Mouse (Mus musculus) stomach, embryonic 15.5 days (tissue): Measurements from ENCODE around the gene Gm20388. TPM values are rescaled to one million over a fixed set of nuclear protein-coding genes. Genes with fewer than 3 reads are reported as not detected.
"Not testable (repeated sequence)": the region's sequence is repeated elsewhere in the genome, so short reads cannot be mapped to it uniquely, and the experiment has no call there.

Experiments used
- ATAC-seq: fragments of 200-750 bp; cut with Nextera tagmentation; 2 replicates; pipeline ENCODE4 v1.8.0; 2017; ENCODE audit warnings: low read depth, moderate number of reproducible peaks, moderate TSS enrichment; ENCODE audit not compliant: insufficient read depth, low FRiP score
- H3K27ac ChIP-seq: fragments of 300-500 bp; sonication (generic); 2 replicates; pipeline ENCODE4 v1.5.1; 2015; ENCODE audit warnings: mild to moderate bottlenecking, inconsistent platforms
- H3K27me3 ChIP-seq: fragments of 300-500 bp; sonication (generic); replicated peaks from 2 replicates; pipeline ENCODE4 v1.6.1; 2015; ENCODE audit warnings: inconsistent platforms
- H3K36me3 ChIP-seq: fragments of 300-500 bp; sonication (generic); 2 replicates; pipeline ENCODE4 v1.6.1; 2015; ENCODE audit warnings: inconsistent platforms
- H3K4me1 ChIP-seq: fragments of 300-500 bp; sonication (generic); 2 replicates; pipeline ENCODE4 v1.6.1; 2015; ENCODE audit warnings: inconsistent platforms
- H3K4me2 ChIP-seq: fragments of 300-500 bp; sonication (generic); 2 replicates; pipeline ENCODE4 v1.6.1; 2015; ENCODE audit warnings: mild to moderate bottlenecking, inconsistent platforms
- H3K4me3 ChIP-seq: fragments of 300-500 bp; sonication (generic); replicated peaks from 2 replicates; pipeline ENCODE4 v1.5.1; 2015; ENCODE audit warnings: inconsistent platforms
- H3K9ac ChIP-seq: fragments of 300-500 bp; sonication (generic); 2 replicates; pipeline ENCODE4 v1.6.1; 2015; ENCODE audit warnings: inconsistent platforms
- H3K9me3 ChIP-seq: fragments of 300-500 bp; sonication (generic); 2 replicates; pipeline ENCODE4 v1.6.1; 2016; ENCODE audit warnings: inconsistent platforms
- WGBS: fragments of 180-500 bp; shearing (Covaris S2); methylation state at CpG from one replicate; pipeline ENCODE4 v1.1.7; 2015; 5-methylcytosine and 5-hydroxymethylcytosine counted together
- polyA plus RNA-seq: library from polyadenylated mRNA; unstranded; fragments of >200 nt; fragmentation: Nextera tagmentation; extraction: Ambion mirVana; gene quantifications from 2 replicates; pipeline ENCODE4 v1.2.1, GENCODE M21; 2015

The Gm20388 gene
- polyA plus RNA-seq, 1 experiment from 2014 or later, result not detected

- 93% methylated on average over 23 of the region's 23 CpGs for WGBS
- not testable (repeated sequence) for H3K4me1 ChIP-seq, H3K27me3 ChIP-seq, H3K4me2 ChIP-seq, H3K27ac ChIP-seq, H3K9ac ChIP-seq, H3K36me3 ChIP-seq, ATAC-seq, H3K4me3 ChIP-seq, H3K9me3 ChIP-seq
These were observed 3134.2 kb downstream of the Gm20388 start for GRCm38 (mm10) chr8:123044743-123045425.

- Histone ChIP-seq H3K36me3 (no peaks in the 10 kb centered on the region), H3K4me2 (no peak overlapping the region), H3K4me3 (no peak overlapping the region), H3K27me3 (no peaks in the 10 kb centered on the region), H3K27ac (no peak overlapping the region), H3K9me3 (no peaks in the 10 kb centered on the region), H3K9ac (no peak overlapping the region), H3K4me1 (peaks cover 5% of the 10 kb centered on the region; the same call in 1 of the 2 replicates)
- ATAC-seq, result no peak
- 71% methylated on average over 4 of the region's 4 CpGs for WGBS
These were observed 3136.1 kb downstream of the Gm20388 start for GRCm38 (mm10) chr8:123046706-123047105.

- Histone ChIP-seq H3K9ac (no peak overlapping the region), H3K36me3 (no peaks in the 10 kb centered on the region), H3K4me2 (no peak overlapping the region), H3K27ac (no peak overlapping the region), H3K27me3 (no peaks in the 10 kb centered on the region), H3K9me3 (no peaks in the 10 kb centered on the region), H3K4me1 (peaks cover 5% of the 10 kb centered on the region; the same call in 1 of the 2 replicates), H3K4me3 (no peak overlapping the region)
- ATAC-seq, result no peak
- 81% methylated on average over 7 of the region's 7 CpGs for WGBS
These were observed 3137.2 kb downstream of the Gm20388 start for GRCm38 (mm10) chr8:123047827-123048226.

GRCm38 (mm10) chr8:123048402-123048801, 3137.8 kb downstream of the Gm20388 start:
- ATAC-seq, result no peak
- no peak overlapping the region for H3K9ac ChIP-seq
- H3K9me3 ChIP-seq, result no peaks in the 10 kb centered on the region
- no peak overlapping the region for H3K27ac ChIP-seq
- H3K27me3 ChIP-seq, result no peaks in the 10 kb centered on the region
- peaks cover 2% of the 10 kb centered on the region; the same call in 1 of the 2 replicates for H3K4me1 ChIP-seq
- no peak overlapping the region for H3K4me2 ChIP-seq
- H3K36me3 ChIP-seq, result no peaks in the 10 kb centered on the region
- H3K4me3 ChIP-seq, result no peak overlapping the region
- 80% methylated on average over 7 of the region's 7 CpGs for WGBS

- H3K27me3 ChIP-seq, result no peaks in the 10 kb centered on the region
- ATAC-seq, result peak; percentile 70
- no peaks in the 10 kb centered on the region for H3K9me3 ChIP-seq
- H3K4me2 ChIP-seq, result peak overlapping the region; percentile 19; the same call in 1 of the 2 replicates
- H3K4me1 ChIP-seq, result no peaks in the 10 kb centered on the region
- WGBS, result 43% methylated on average over 5 of the region's 5 CpGs
- peak overlapping the region; percentile 68; the same call in 1 of the 2 replicates for H3K27ac ChIP-seq
- H3K36me3 ChIP-seq, result no peaks in the 10 kb centered on the region
- no peak overlapping the region for H3K4me3 ChIP-seq
- H3K9ac ChIP-seq, result no peak overlapping the region
These were observed 3140.8 kb downstream of the Gm20388 start for GRCm38 (mm10) chr8:123051458-123051857.

GRCm38 (mm10) chr8:123062721-123063120, 3152.1 kb downstream of the Gm20388 start, which contains the start of gene Spg7:
Spg7 (plus strand) TSS chr8:123062942.
- Histone ChIP-seq H3K4me1 (peaks cover 16% of the 10 kb centered on the region), H3K9me3 (no peaks in the 10 kb centered on the region), H3K4me2 (no peak within 1 kb of the TSS), H3K27me3 (no peaks in the 10 kb centered on the region), H3K36me3 (no peaks in the 10 kb centered on the region), H3K9ac (no peak within 1 kb of the TSS), H3K27ac (no peak within 1 kb of the TSS), H3K4me3 (no peak within 1 kb of the TSS)
- 68% methylated on average over 7 of the region's 7 CpGs for WGBS
- ATAC-seq, result no peak

GRCm38 (mm10) chr8:123064072-123064471, 3153.4 kb downstream of the Gm20388 start:
- WGBS, result 83% methylated on average over 4 of the region's 4 CpGs
- Histone ChIP-seq H3K4me1 (peaks cover 16% of the 10 kb centered on the region), H3K9ac (no peak overlapping the region), H3K36me3 (no peaks in the 10 kb centered on the region), H3K27me3 (no peaks in the 10 kb centered on the region), H3K9me3 (no peaks in the 10 kb centered on the region), H3K4me3 (peak overlapping the region; percentile 96; the same call in 1 of the 2 replicates), H3K4me2 (peak overlapping the region; percentile 75), H3K27ac (no peak overlapping the region)
- ATAC-seq, result no peak

- peak overlapping the region; percentile 75 for H3K4me2 ChIP-seq
- H3K27me3 ChIP-seq, result no peaks in the 10 kb centered on the region
- peak overlapping the region; percentile 59; the same call in 1 of the 2 replicates for H3K9ac ChIP-seq
- peak; percentile 8; the same call in 1 of the 2 replicates for ATAC-seq
- H3K9me3 ChIP-seq, result no peaks in the 10 kb centered on the region
- H3K4me1 ChIP-seq, result peaks cover 16% of the 10 kb centered on the region
- WGBS, result under 1% methylated on average over 14 of the region's 14 CpGs
- peak overlapping the region; percentile 84 for H3K27ac ChIP-seq
- peak overlapping the region; percentile 96 for H3K4me3 ChIP-seq
- H3K36me3 ChIP-seq, result no peaks in the 10 kb centered on the region
These were observed 3154.2 kb downstream of the Gm20388 start for GRCm38 (mm10) chr8:123064809-123065213.

- Histone ChIP-seq H3K27me3 (no peaks in the 10 kb centered on the region), H3K4me3 (peak overlapping the region; percentile 96)
- WGBS, result under 1% methylated on average over 83 of the region's 84 CpGs
These were observed 3154.8 kb downstream of the Gm20388 start for GRCm38 (mm10) chr8:123065214-123066100.

GRCm38 (mm10) chr8:123066101-123066683, 3155.6 kb downstream of the Gm20388 start:
- Histone ChIP-seq H3K4me3 (peak overlapping the region; percentile 96), H3K36me3 (no peaks in the 10 kb centered on the region), H3K27me3 (no peaks in the 10 kb centered on the region), H3K4me1 (peaks cover 16% of the 10 kb centered on the region), H3K9ac (peak overlapping the region; percentile 92), H3K9me3 (no peaks in the 10 kb centered on the region), H3K4me2 (peak overlapping the region; percentile 75), H3K27ac (peak overlapping the region; percentile 86)
- 35% methylated on average over 7 of the region's 7 CpGs for WGBS
- ATAC-seq, result no peak

More at GRCm38 (mm10) chr8:123065214-123066100, 3154.8 kb downstream of the Gm20388 start:
- peak overlapping the region; percentile 92 for H3K9ac ChIP-seq
- peak; percentile 97 for ATAC-seq
- no peaks in the 10 kb centered on the region for H3K9me3 ChIP-seq
- H3K36me3 ChIP-seq, result no peaks in the 10 kb centered on the region
- H3K4me1 ChIP-seq, result peaks cover 16% of the 10 kb centered on the region
- peak overlapping the region; percentile 75 for H3K4me2 ChIP-seq
- peak overlapping the region; percentile 86 for H3K27ac ChIP-seq

- Histone ChIP-seq H3K36me3 (peaks cover 23% of the 10 kb centered on the region; the same call in 1 of the 2 replicates), H3K4me1 (peaks cover 10% of the 10 kb centered on the region), H3K4me2 (no peak overlapping the region), H3K27me3 (no peaks in the 10 kb centered on the region), H3K4me3 (no peak overlapping the region), H3K9ac (no peak overlapping the region), H3K9me3 (no peaks in the 10 kb centered on the region), H3K27ac (no peak overlapping the region)
- WGBS, result 65% methylated on average over 4 of the region's 4 CpGs
- no peak for ATAC-seq
These were observed 3160.5 kb downstream of the Gm20388 start for GRCm38 (mm10) chr8:123071176-123071575.
